Mouse (Mus musculus): Measurements from ENCODE around the gene Erlin1.

Gene Erlin1

GRCm38 (mm10) chr19:44069121-44069913, at the start of gene Erlin1:
Gene Erlin1, minus strand, starts transcription at chr19:44069785.
- peak; percentile 81 for DNase-seq (ENCODE audit: low read depth)

- no peak for DNase-seq (ENCODE audit: low read depth)
Observed at GRCm38 (mm10) chr19:44117793-44118192, 48.2 kb upstream of the Erlin1 start.

GRCm38 (mm10) chr19:44111706-44112105, 42.1 kb upstream of the Erlin1 start:
- peak; percentile 49 for DNase-seq (ENCODE audit: low read depth)

- no peak for DNase-seq (ENCODE audit: low read depth)
Observed at GRCm38 (mm10) chr19:44110356-44110755, 40.8 kb upstream of the Erlin1 start.

GRCm38 (mm10) chr19:44108996-44109395, 39.4 kb upstream of the Erlin1 start:
- DNase-seq (ENCODE audit: low read depth) = no peak

- no peak for DNase-seq (ENCODE audit: low read depth)
Observed at GRCm38 (mm10) chr19:44107661-44108521, 38.3 kb upstream of the Erlin1 start.

- DNase-seq (ENCODE audit: low read depth) = peak; percentile 94
Observed at GRCm38 (mm10) chr19:44106831-44107660, 37.5 kb upstream of the Erlin1 start, which contains the start of gene Chuk. Gene Chuk, minus strand, starts transcription at chr19:44107480.

GRCm38 (mm10) chr19:44104393-44104792, 34.8 kb upstream of the Erlin1 start:
- peak; percentile 24 for DNase-seq (ENCODE audit: low read depth)

GRCm38 (mm10) chr19:44103001-44103400, 33.4 kb upstream of the Erlin1 start:
- no peak for DNase-seq (ENCODE audit: low read depth)

- DNase-seq (ENCODE audit: low read depth) = no peak
Observed at GRCm38 (mm10) chr19:44100840-44101239, 31.3 kb upstream of the Erlin1 start.

- DNase-seq (ENCODE audit: low read depth) = no peak
Observed at GRCm38 (mm10) chr19:44086278-44086677, 16.7 kb upstream of the Erlin1 start.

GRCm38 (mm10) chr19:44080920-44081319, 11.3 kb upstream of the Erlin1 start:
- DNase-seq (ENCODE audit: low read depth) = no peak

GRCm38 (mm10) chr19:44080023-44080422, 10.4 kb upstream of the Erlin1 start:
- DNase-seq (ENCODE audit: low read depth) = no peak

- DNase-seq (ENCODE audit: low read depth) = no peak
Observed at GRCm38 (mm10) chr19:44077024-44077423, 7.4 kb upstream of the Erlin1 start.

GRCm38 (mm10) chr19:44076457-44076856, 6.9 kb upstream of the Erlin1 start:
- DNase-seq (ENCODE audit: low read depth) = no peak

GRCm38 (mm10) chr19:44074986-44075385, 5.4 kb upstream of the Erlin1 start:
- DNase-seq (ENCODE audit: low read depth) = no peak

- no peak for DNase-seq (ENCODE audit: low read depth)
Observed at GRCm38 (mm10) chr19:44071166-44071565, 1.6 kb upstream of the Erlin1 start.

- no peak for DNase-seq (ENCODE audit: low read depth)
Observed at GRCm38 (mm10) chr19:44069914-44070232, 288 bp upstream of the Erlin1 start.

- DNase-seq (ENCODE audit: low read depth) = peak; percentile 39
Observed at GRCm38 (mm10) chr19:44068232-44068631, 1.4 kb downstream of the Erlin1 start.

- peak; percentile 21 for DNase-seq (ENCODE audit: low read depth)
Observed at GRCm38 (mm10) chr19:44067323-44068049, 2.1 kb downstream of the Erlin1 start.

GRCm38 (mm10) chr19:44064734-44065133, 4.9 kb downstream of the Erlin1 start:
- no peak for DNase-seq (ENCODE audit: low read depth)

Data from 416B (cell line).